Mouse (Mus musculus) spleen, adult 2 months (tissue): ENCODE data around the gene Apex1. TPM values are rescaled to one million over a fixed set of nuclear protein-coding genes. Genes with fewer than 3 reads are reported as not detected.
A peak's percentile ranks its signal among the peaks of the same experiment; 100 is the strongest.

ENCODE experiments used
- DNase-seq, 2 experiments: peaks; one replicate each; pipeline versions ENCODE4 v3.0.0 to v3.0.0-alpha.2; 2012 to 2021; ENCODE audit warnings: low spot score in 2 of 2, low read depth in 1 of 2
- H3K27ac ChIP-seq: fragments of 200-500 bp; 2 replicates; pipeline ENCODE4 v1.5.1; 2012; ENCODE audit warnings: low read length, inconsistent platforms; ENCODE audit not compliant: insufficient read depth
- H3K27me3 ChIP-seq: fragments of 200-500 bp; 2 replicates; pipeline ENCODE4 v1.6.1; 2012; ENCODE audit warnings: mild to moderate bottlenecking, moderate library complexity, low read length, inconsistent platforms; ENCODE audit not compliant: control insufficient read depth, insufficient read depth
- H3K36me3 ChIP-seq: fragments of 200-500 bp; 2 replicates; pipeline ENCODE4 v1.6.1; 2012; ENCODE audit warnings: mild to moderate bottlenecking, low read length, inconsistent platforms; ENCODE audit not compliant: control insufficient read depth, insufficient read depth
- H3K4me1 ChIP-seq: fragments of 200-500 bp; 2 replicates; pipeline ENCODE4 v1.6.1; 2011; ENCODE audit warnings: inconsistent platforms; ENCODE audit not compliant: control insufficient read depth, insufficient read depth, insufficient read length
- H3K4me3 ChIP-seq: fragments of 200-500 bp; 2 replicates; pipeline ENCODE4 v1.5.1; 2011; ENCODE audit warnings: mild to moderate bottlenecking, inconsistent platforms; ENCODE audit not compliant: insufficient read depth, insufficient read length; ENCODE audit errors: extremely low read depth
- CTCF ChIP-seq: fragments of 200-500 bp; IDR thresholded peaks from 2 replicates; pipeline ENCODE4 v1.5.1; 2011; ENCODE audit warnings: mild to moderate bottlenecking, inconsistent platforms; ENCODE audit not compliant: insufficient read depth, insufficient read length, insufficient replicate concordance; ENCODE audit errors: extremely low read depth
- POLR2A ChIP-seq: fragments of 200-500 bp; IDR thresholded peaks from 2 replicates; pipeline ENCODE4 v1.6.1; 2011; ENCODE audit warnings: low read depth, low read length, inconsistent platforms
- WGBS: fragments of 180-500 bp; shearing (Covaris S2); methylation state at CpG from one replicate; pipeline ENCODE4 v1.1.7; 2018; 5-methylcytosine and 5-hydroxymethylcytosine counted together
- polyA plus RNA-seq: library from polyadenylated mRNA; depleted of rRNA; stranded (reverse); fragments of >200 nt; gene quantifications from 2 replicates; pipeline ENCODE4 v1.2.3, GENCODE M21; 2012; rRNA removed

Gene Apex1
- 22.7 and 26.8 TPM in 2 replicates for polyA plus RNA-seq

GRCm38 (mm10) chr14:50924281-50925064 lies at the start of gene Apex1, which contains the start of gene Osgep:
TSS of gene Apex1 (plus strand) at chr14:50924968.
TSS of gene Osgep (minus strand) at chr14:50924893.
- Histone ChIP-seq H3K27ac (peak within 1 kb of the TSS; percentile 97), H3K27me3 (no peaks in the 10 kb centered on the region), H3K4me1 (peaks cover 5% of the 10 kb centered on the region; the same call in 1 of the 2 replicates), H3K36me3 (peaks cover 31% of the 10 kb centered on the region), H3K4me3 (peak within 1 kb of the TSS; percentile 85)
- under 1% methylated on average over 57 of the region's 57 CpGs for WGBS
- peak; percentile 94 to 95 for DNase-seq
- TF ChIP-seq CTCF (no peak), POLR2A (peak; percentile 72)

GRCm38 (mm10) chr14:50875175-50875574 lies 49.6 kb upstream of the Apex1 start:
- H3K27ac ChIP-seq: no peak overlapping the region
- WGBS: 90% methylated on average over 3 of the region's 3 CpGs
- H3K36me3 ChIP-seq: no peaks in the 10 kb centered on the region
- TF ChIP-seq CTCF: no peak
- no peak for TF ChIP-seq POLR2A
- DNase-seq: no peak
- no peak overlapping the region for H3K4me3 ChIP-seq
- peaks cover 3% of the 10 kb centered on the region; the same call in 1 of the 2 replicates for H3K4me1 ChIP-seq
- no peaks in the 10 kb centered on the region for H3K27me3 ChIP-seq

- Histone ChIP-seq H3K36me3 (no peaks in the 10 kb centered on the region), H3K27ac (no peak overlapping the region), H3K27me3 (no peaks in the 10 kb centered on the region), H3K4me3 (no peak overlapping the region), H3K4me1 (peaks cover 2% of the 10 kb centered on the region; the same call in 1 of the 2 replicates)
- WGBS: 71% methylated on average over 6 of the region's 6 CpGs
- no peak for DNase-seq
- TF ChIP-seq POLR2A (no peak), CTCF (no peak)
Measured at GRCm38 (mm10) chr14:50875591-50876230, 49.1 kb upstream of the Apex1 start.

GRCm38 (mm10) chr14:50876236-50876950 lies 48.4 kb upstream of the Apex1 start:
- WGBS: 90% methylated on average over 6 of the region's 6 CpGs
- no peak overlapping the region for H3K4me3 ChIP-seq
- H3K4me1 ChIP-seq: no peaks in the 10 kb centered on the region
- no peak overlapping the region for H3K27ac ChIP-seq
- TF ChIP-seq POLR2A (no peak), CTCF (no peak)
- no peak for DNase-seq
- H3K36me3 ChIP-seq: no peaks in the 10 kb centered on the region
- H3K27me3 ChIP-seq: no peaks in the 10 kb centered on the region

GRCm38 (mm10) chr14:50891621-50892020 lies 33.1 kb upstream of the Apex1 start:
- WGBS: 93% methylated on average over 8 of the region's 8 CpGs
- no peak for DNase-seq

GRCm38 (mm10) chr14:50892091-50892490 lies 32.7 kb upstream of the Apex1 start:
- no peak for DNase-seq
- WGBS: 60% methylated on average over 7 of the region's 7 CpGs
- TF ChIP-seq POLR2A (no peak), CTCF (no peak)
- Histone ChIP-seq H3K27ac (no peak overlapping the region), H3K4me1 (no peaks in the 10 kb centered on the region), H3K27me3 (no peaks in the 10 kb centered on the region), H3K36me3 (no peaks in the 10 kb centered on the region), H3K4me3 (no peak overlapping the region; the same call in 1 of the 2 replicates)

More at GRCm38 (mm10) chr14:50891621-50892020, 33.1 kb upstream of the Apex1 start:
- no peaks in the 10 kb centered on the region for H3K27me3 ChIP-seq
- H3K4me1 ChIP-seq: no peaks in the 10 kb centered on the region
- no peak overlapping the region for H3K27ac ChIP-seq
- H3K4me3 ChIP-seq: no peak overlapping the region
- no peak for TF ChIP-seq CTCF
- TF ChIP-seq POLR2A: no peak
- H3K36me3 ChIP-seq: no peaks in the 10 kb centered on the region
